Mouse (Mus musculus) megakaryocyte-erythroid progenitor cell, adult 5-6 weeks (primary cell): ENCODE measurements at regions not wholly inside any gene's neighbourhood (a gene's known extent, or its start where the extent isn't known, plus 50 kb on each side); places are given as distances from the start of the nearest gene placed in this dataset.

Experiments
- ATAC-seq: replicated peaks from 2 replicates; pipeline ENCODE4 v1.8.0; 2016; ENCODE audit warnings: mild to moderate bottlenecking, inconsistent platforms; ENCODE audit not compliant: severe bottlenecking, poor library complexity, low FRiP score, low TSS enrichment

- ATAC-seq, result no peak
These were observed 281.7 kb downstream of the Rprm start for GRCm38 (mm10) chr2:53803666-53804065.

- no peak for ATAC-seq
These were observed 234.4 kb downstream of the Rprm start for GRCm38 (mm10) chr2:53850815-53851528.
